8 mouse cellular contexts compared by ENCODE assay signal in genomic region chr19:21778147-21778917, GRCm38 (mm10). TPM values are rescaled to one million over a fixed set of nuclear protein-coding genes. Genes with fewer than 3 reads are reported as not detected.
DNase-seq lines count a peak whose midpoint lies in the region; ATAC-seq and TF ChIP-seq lines count a peak whose summit lies in the region.

Gene Cemip2 (plus strand): TSS chr19:21778342.

- TF ChIP-seq CTCF in liver, postnatal 0 days (IDR thresholded peaks at IDR 0.05; ENCODE audit: low read depth), result peak; percentile 77

- no peak for TF ChIP-seq EP300 in liver, postnatal 0 days (IDR thresholded peaks at IDR 0.05; ENCODE audit: low read depth)

- in situ Hi-C loops in ES-E14 (cut with MboI; ENCODE audit: low sequenced_read_pairs in 2 of 2, unreplicated experiment in 2 of 2), result no loop called here

- ATAC-seq in forebrain, embryonic 14.5 days, result peak; percentile 92
- peak; percentile 97 for ATAC-seq in liver, postnatal 0 days
- ATAC-seq in neural tube, embryonic 13.5 days (ENCODE audit: low read depth), result peak; percentile 93

- peak within 1 kb of the TSS; percentile 82 to 96 for H3K4me3 ChIP-seq in ES-E14 (ENCODE audit: insufficient read depth in 1 of 2, low read depth in 1 of 2, low read length in 2 of 2, poor library complexity in 1 of 2, severe bottlenecking in 1 of 2)
- H3K4me3 ChIP-seq in forebrain, embryonic 14.5 days (ENCODE audit: low read depth, low read length), result peak within 1 kb of the TSS; percentile 73
- H3K4me3 ChIP-seq in liver, postnatal 0 days (ENCODE audit: low read depth, low read length), result peak within 1 kb of the TSS; percentile 92
- H3K4me3 ChIP-seq in neural tube, embryonic 13.5 days, result peak within 1 kb of the TSS; percentile 96

- H3K4me2 ChIP-seq in forebrain, embryonic 14.5 days (ENCODE audit: low read length), result peak within 1 kb of the TSS; percentile 85
- peak within 1 kb of the TSS; percentile 81 for H3K4me2 ChIP-seq in liver, postnatal 0 days (ENCODE audit: low read depth, low read length)
- H3K4me2 ChIP-seq in neural tube, embryonic 13.5 days, result peak within 1 kb of the TSS; percentile 86

- under 1% methylated on average over 70 of the region's 75 CpGs for WGBS in forebrain, embryonic 14.5 days
- under 1% methylated on average over 59 of the region's 75 CpGs for WGBS in liver, postnatal 0 days (ENCODE audit: insufficient replicate concordance)
- WGBS in neural tube, embryonic 13.5 days, result 0% methylated on average over 73 of the region's 75 CpGs

- peaks cover 3 to 28% of the 10 kb centered on the region in 2 experiments for H3K4me1 ChIP-seq in ES-E14 (ENCODE audit: control insufficient read depth in 2 of 2, insufficient read depth in 2 of 2, low read length in 2 of 2, poor library complexity in 1 of 2)
- H3K4me1 ChIP-seq in forebrain, embryonic 14.5 days (ENCODE audit: control insufficient read depth, insufficient read depth, low read length), result peaks cover 35% of the 10 kb centered on the region
- H3K4me1 ChIP-seq in liver, postnatal 0 days (ENCODE audit: insufficient read depth), result peaks cover 26% of the 10 kb centered on the region
- peaks cover 51% of the 10 kb centered on the region for H3K4me1 ChIP-seq in neural tube, embryonic 13.5 days (replicated peaks)

- H3K36me3 ChIP-seq in ES-E14 (ENCODE audit: control insufficient read depth, insufficient read depth, low read length, poor library complexity, severe bottlenecking), result no peaks in the 10 kb centered on the region
- H3K36me3 ChIP-seq in forebrain, embryonic 14.5 days (ENCODE audit: control insufficient read depth, insufficient read depth, low read length), result no peaks in the 10 kb centered on the region
- H3K36me3 ChIP-seq in liver, postnatal 0 days (replicated peaks; ENCODE audit: insufficient read depth, low read length), result 0 out of 2 replicates have a peak, but pooled peaks cover 4% of the 10 kb centered on the region
- H3K36me3 ChIP-seq in neural tube, embryonic 13.5 days, result no peaks in the 10 kb centered on the region

- DNase-seq in ES-E14 (ENCODE audit: low read depth, low spot score), result peak; percentile 87
- peak; percentile 96 for DNase-seq in cerebellum, adult 11 months
- peak; percentile 97 for DNase-seq in forebrain, embryonic 14.5 days (ENCODE audit: low spot score)
- DNase-seq in heart, postnatal 14 days, result peak; percentile 97
- DNase-seq in layer of hippocampus, adult 11-12 months (ENCODE audit: low spot score), result peak; percentile 95
- peak; percentile 97 for DNase-seq in liver, postnatal 0 days
- DNase-seq in telencephalon, adult 2 months (ENCODE audit: low read depth, low spot score), result peak; percentile 82

- no peaks in the 10 kb centered on the region for H3K9me3 ChIP-seq in ES-E14 (ENCODE audit: control insufficient read depth, insufficient read depth, low read depth, low read length)
- H3K9me3 ChIP-seq in forebrain, embryonic 14.5 days (replicated peaks; ENCODE audit: control insufficient read depth, low read length), result no peaks in the 10 kb centered on the region
- no peaks in the 10 kb centered on the region for H3K9me3 ChIP-seq in liver, postnatal 0 days (ENCODE audit: low read length)
- no peaks in the 10 kb centered on the region for H3K9me3 ChIP-seq in neural tube, embryonic 13.5 days

- intact Hi-C loops in heart, postnatal 14 days (cut with DNase I), result loop anchor here (2.0 to 5.0 kb wide), 4 partner anchors 42 to 524 kb away; no protein-coding TSS in a partner anchor

- no peaks in the 10 kb centered on the region for H3K27me3 ChIP-seq in forebrain, embryonic 14.5 days (replicated peaks; ENCODE audit: control insufficient read depth, insufficient read depth, low read length)
- H3K27me3 ChIP-seq in liver, postnatal 0 days (ENCODE audit: insufficient read depth, low read length), result no peaks in the 10 kb centered on the region
- no peaks in the 10 kb centered on the region for H3K27me3 ChIP-seq in neural tube, embryonic 13.5 days

- H3K9ac ChIP-seq in ES-E14 (ENCODE audit: insufficient read depth, low read depth, low read length, poor library complexity, severe bottlenecking), result peak within 1 kb of the TSS; percentile 87
- H3K9ac ChIP-seq in forebrain, embryonic 14.5 days (ENCODE audit: low read length), result peak within 1 kb of the TSS; percentile 91
- H3K9ac ChIP-seq in liver, postnatal 0 days (replicated peaks), result peak within 1 kb of the TSS; percentile 89
- peak within 1 kb of the TSS; percentile 95 for H3K9ac ChIP-seq in neural tube, embryonic 13.5 days

- peak within 1 kb of the TSS; percentile 75 for H3K27ac ChIP-seq in ES-E14 (ENCODE audit: insufficient read depth, low read depth, low read length, poor library complexity, severe bottlenecking)
- H3K27ac ChIP-seq in forebrain, embryonic 14.5 days (ENCODE audit: low read depth, low read length), result peak within 1 kb of the TSS; percentile 95
- H3K27ac ChIP-seq in liver, postnatal 0 days (ENCODE audit: low read depth), result peak within 1 kb of the TSS; percentile 91
- H3K27ac ChIP-seq in neural tube, embryonic 13.5 days (replicated peaks), result peak within 1 kb of the TSS; percentile 97

TF ChIP-seq in ES-E14, 5 proteins besides CTCF, POLR2A, EP300 and RAD21:
- peak; percentile 31; the same call in 1 of the 2 replicates for TF ChIP-seq HCFC1 (IDR thresholded peaks at IDR 0.05; ENCODE audit: borderline replicate concordance, insufficient read depth, low read length)
- no peak for TF ChIP-seq ZC3H11A (IDR thresholded peaks at IDR 0.05; ENCODE audit: borderline replicate concordance, low read depth, low read length)
- no peak for TF ChIP-seq MAFK (IDR thresholded peaks at IDR 0.05; ENCODE audit: insufficient read depth, low read depth, low read length)
- TF ChIP-seq ZNF384 (IDR thresholded peaks at IDR 0.05; ENCODE audit: low read depth, low read length), result no peak
- TF ChIP-seq CHD2 (IDR thresholded peaks at IDR 0.05; ENCODE audit: low read depth, low read length), result no peak

RNA-seq across cellular contexts. Expression of gene Cemip2, which starts in this region (rescaled TPM):
- 75.3 and 175 TPM in 2 replicates for total RNA-seq in ES-E14 (2012; rRNA removed)
- polyA plus RNA-seq in forebrain, embryonic 14.5 days (2014; fragmentation: Nextera tagmentation; extraction: Ambion mirVana), result 29.2 and 35.3 TPM in 2 replicates
- total RNA-seq in heart, postnatal 14 days (2021), result 10 to 100 TPM; 20.7 to 22.2 TPM
- 5.5 and 6.6 TPM in 2 replicates for polyA plus RNA-seq in liver, postnatal 0 days (2015; fragmentation: Nextera tagmentation; extraction: Ambion mirVana)
- 38.5 and 41.9 TPM in 2 replicates for polyA plus RNA-seq in neural tube, embryonic 13.5 days (2015; fragmentation: Nextera tagmentation; extraction: Ambion mirVana)

Comparison
In these comparisons a context has a peak if more than half of its experiments do, and no peak if none do; other contexts are left out.
1. Peak in every context shown above with its lines: DNase-seq, ATAC-seq, H3K4me3 ChIP-seq and H3K27ac ChIP-seq.